Comparison of ENCODE assay signal across 8 mouse cellular contexts in the genomic region with DNA sequence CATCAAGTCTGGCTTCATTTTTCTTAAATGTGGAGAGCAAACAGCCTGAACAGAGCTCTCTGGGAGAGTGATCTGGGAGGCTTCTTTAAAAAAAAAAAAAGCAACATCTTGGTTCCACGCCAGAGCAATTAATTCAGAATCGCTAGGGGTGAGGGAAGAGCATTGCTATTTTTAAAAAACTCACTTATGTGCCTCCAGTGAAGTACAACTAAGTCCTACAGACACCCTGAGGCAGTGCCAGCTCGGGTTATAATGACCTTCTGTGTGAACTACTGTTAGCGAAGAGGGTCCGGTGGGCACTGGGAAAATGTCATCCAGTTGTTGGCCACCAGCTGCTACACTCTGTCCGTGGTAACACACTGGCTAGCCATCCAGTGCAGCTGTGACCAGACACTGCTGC. TPM values are rescaled to one million over a fixed set of nuclear protein-coding genes. Genes with fewer than 3 reads are reported as not detected.
DNase-seq lines count a peak whose midpoint lies in the region; ATAC-seq and TF ChIP-seq lines count a peak whose summit lies in the region.
"Had no signal": no experiment of that assay in that cellular context is flagged by ENCODE, and none has a peak within 500 bp of the region (broad histone marks: within the 10 kb centered on the region; RNA-seq: fewer than 3 reads in every experiment).

No protein-coding gene starts in this region.

- ATAC-seq in heart, embryonic 13.5 days (ENCODE audit: extremely low read depth, insufficient number of reproducible peaks, low FRiP score, low TSS enrichment): no peak
- ATAC-seq in limb, embryonic 15.5 days (ENCODE audit: insufficient number of reproducible peaks, low FRiP score, low TSS enrichment, low read depth): peak; percentile 16; the same call in 1 of the 2 replicates
- no peak for ATAC-seq in erythroblast, adult 5-6 weeks (replicated peaks; ENCODE audit: low FRiP score, poor library complexity, severe bottlenecking)

- no peaks in the 10 kb centered on the region for H3K36me3 ChIP-seq in heart, embryonic 13.5 days
- no peaks in the 10 kb centered on the region for H3K36me3 ChIP-seq in limb, embryonic 15.5 days
- H3K36me3 ChIP-seq: neural tube, embryonic 12.5 days had no signal

- no peak for DNase-seq in layer of hippocampus, adult 2 months (ENCODE audit: low spot score in 2 of 2)
- DNase-seq in layer of hippocampus, adult 18-20 months (ENCODE audit: low spot score in 2 of 2): no peak
- peak; percentile 73 for DNase-seq in brain, embryonic 14.5 days (ENCODE audit: low read depth)
- no peak for DNase-seq in adrenal gland, postnatal 25 days

- TF ChIP-seq CTCF in layer of hippocampus, adult 2 months (conservative IDR thresholded peaks at IDR 0.05): no peak
- no peak for TF ChIP-seq CTCF in brain, embryonic 14.5 days (IDR thresholded peaks at IDR 0.05; ENCODE audit: borderline replicate concordance, extremely low read depth, insufficient read depth, insufficient read length)

- peak overlapping the region; percentile 28 for H3K4me2 ChIP-seq in heart, embryonic 13.5 days
- H3K4me2 ChIP-seq in limb, embryonic 15.5 days: no peak overlapping the region

- H3K27me3 ChIP-seq in heart, embryonic 13.5 days (replicated peaks): peaks cover 30% of the 10 kb centered on the region
- H3K27me3 ChIP-seq in limb, embryonic 15.5 days: no peaks in the 10 kb centered on the region
- H3K27me3 ChIP-seq: neural tube, embryonic 12.5 days had no signal

- no peak overlapping the region for H3K4me3 ChIP-seq in layer of hippocampus, adult 2 months
- no peak overlapping the region for H3K4me3 ChIP-seq in heart, embryonic 13.5 days
- H3K4me3 ChIP-seq in limb, embryonic 15.5 days: no peak overlapping the region
- H3K4me3 ChIP-seq: neural tube, embryonic 12.5 days had no signal

- peak overlapping the region; percentile 75; the same call in 1 of the 2 replicates for H3K27ac ChIP-seq in layer of hippocampus, adult 2 months
- peak overlapping the region; percentile 86 for H3K27ac ChIP-seq in heart, embryonic 13.5 days (replicated peaks)
- peak overlapping the region; percentile 86 for H3K27ac ChIP-seq in limb, embryonic 15.5 days
- H3K27ac ChIP-seq: neural tube, embryonic 12.5 days had no signal

- peaks cover 51% of the 10 kb centered on the region for H3K4me1 ChIP-seq in heart, embryonic 13.5 days
- H3K4me1 ChIP-seq in limb, embryonic 15.5 days: peaks cover 35% of the 10 kb centered on the region

- 39% methylated on average over 6 of the region's 6 CpGs for WGBS in heart, embryonic 13.5 days
- 41% methylated on average over 6 of the region's 6 CpGs for WGBS in limb, embryonic 15.5 days

- H3K9ac ChIP-seq in heart, embryonic 13.5 days: 0 out of 2 replicates have a peak overlapping the region, but pooled peaks have one; percentile 24
- no peak overlapping the region for H3K9ac ChIP-seq in limb, embryonic 15.5 days
- H3K9ac ChIP-seq: neural tube, embryonic 12.5 days had no signal

- TF ChIP-seq POLR2A in brain, embryonic 14.5 days (IDR thresholded peaks at IDR 0.05; ENCODE audit: borderline replicate concordance, extremely low read depth, insufficient read depth, insufficient read length, poor library complexity, severe bottlenecking): no peak

- H3K9me3 ChIP-seq in heart, embryonic 13.5 days: no peaks in the 10 kb centered on the region
- H3K9me3 ChIP-seq in limb, embryonic 15.5 days: no peaks in the 10 kb centered on the region
- H3K9me3 ChIP-seq: neural tube, embryonic 12.5 days had no signal

RNA-seq across cellular contexts. Expression of a gene that starts 11.1 kb away (rescaled TPM):
- 10 to 100 TPM; 11.2 to 12.3 TPM for total RNA-seq in layer of hippocampus, adult 2 months (2021)
- total RNA-seq in layer of hippocampus, adult 18-20 months (2021): 10 to 100 TPM; 14.1 to 14.2 TPM
- polyA plus RNA-seq in brain, embryonic 14.5 days (2012; rRNA removed): 23.4 and 32.7 TPM in 2 replicates
- polyA plus RNA-seq in heart, embryonic 13.5 days (2015; fragmentation: Nextera tagmentation; extraction: Ambion mirVana): 1.1 and 1.5 TPM in 2 replicates
- 9.2 and 12.1 TPM in 2 replicates for polyA plus RNA-seq in limb, embryonic 15.5 days (2015; fragmentation: Nextera tagmentation; extraction: Ambion mirVana)
- total RNA-seq in erythroblast, adult 5-6 weeks (2015; ENCODE audit: low replicate concordance): not detected in 2 replicates
- not detected in 2 replicates for total RNA-seq in erythroblast, adult 5-6 weeks (2017; ENCODE audit: low replicate concordance)
- total RNA-seq in adrenal gland, postnatal 25 days (2021): 1.9 and 3.7 TPM in 2 replicates

RNA-seq across cellular contexts. Expression of a gene that starts 35.8 kb away (rescaled TPM):
- 10 to 100 TPM; 30.9 to 33.4 TPM for total RNA-seq in layer of hippocampus, adult 2 months (2021)
- 10 to 100 TPM; 30.3 to 35.9 TPM for total RNA-seq in layer of hippocampus, adult 18-20 months (2021)
- polyA plus RNA-seq in brain, embryonic 14.5 days (2012; rRNA removed): 36.4 and 44.7 TPM in 2 replicates
- polyA plus RNA-seq in heart, embryonic 13.5 days (2015; fragmentation: Nextera tagmentation; extraction: Ambion mirVana): 62.2 and 71.4 TPM in 2 replicates
- 88.8 and 89.8 TPM in 2 replicates for polyA plus RNA-seq in limb, embryonic 15.5 days (2015; fragmentation: Nextera tagmentation; extraction: Ambion mirVana)
- total RNA-seq in erythroblast, adult 5-6 weeks (2015; ENCODE audit: low replicate concordance): 4.6 and 8.5 TPM in 2 replicates
- 3.2 and 7.7 TPM in 2 replicates for total RNA-seq in erythroblast, adult 5-6 weeks (2017; ENCODE audit: low replicate concordance)
- 26.8 and 28.6 TPM in 2 replicates for total RNA-seq in adrenal gland, postnatal 25 days (2021)
